Mouse (Mus musculus) leukemia stem cell, adult 10-12 weeks (primary cell): ENCODE results near the gene Abcc10. TPM values are rescaled to one million over a fixed set of nuclear protein-coding genes. Genes with fewer than 3 reads are reported as not detected.

Experiments used
- polyA plus RNA-seq: library from polyadenylated mRNA; stranded (reverse); fragments of >175 nt; gene quantifications from 2 replicates; pipeline ENCODE4 v1.2.3, GENCODE M21; 2012; ENCODE audit warnings: low replicate concordance

Gene Abcc10
- 14.2 and 18.7 TPM in 2 replicates for polyA plus RNA-seq

GRCm38 (mm10) chr17:46327906-46328534 lies at the start of gene Abcc10:
Gene Abcc10 (minus strand): TSS chr17:46328352.

GRCm38 (mm10) chr17:46297364-46298219 lies 30.6 kb downstream of the Abcc10 start, which contains the start of gene Dlk2:
Gene Dlk2 (plus strand): TSS chr17:46297421.

GRCm38 (mm10) chr17:46282483-46283123 lies 45.5 kb downstream of the Abcc10 start, which contains the start of gene Tjap1:
Gene Tjap1 (minus strand): TSS chr17:46283026.

GRCm38 (mm10) chr17:46253452-46254084 lies 74.6 kb downstream of the Abcc10 start, which contains the start of gene Lrrc73:
Gene Lrrc73 (plus strand): TSS chr17:46253531.

Other genes starting within 250 kb of the Abcc10 start
- 48.8 and 49.1 TPM in 2 replicates for gene Mrps18a, start 217.4 kb downstream of the Abcc10 start, polyA plus RNA-seq
- gene Rsph9, start 184.1 kb downstream of the Abcc10 start, polyA plus RNA-seq, result 0.25 TPM in 1 of 2 replicates, not detected in the other
- 1.9 and 8.2 TPM in 2 replicates for gene Mad2l1bp, start 174.8 kb downstream of the Abcc10 start, polyA plus RNA-seq
- 96.1 and 260 TPM in 2 replicates for gene Gtpbp2, start 167.3 kb downstream of the Abcc10 start, polyA plus RNA-seq
- 0.54 and 4.1 TPM in 2 replicates for gene Polh, start 125.7 kb downstream of the Abcc10 start, polyA plus RNA-seq
- 3.6 and 7.9 TPM in 2 replicates for gene Xpo5, start 125.6 kb downstream of the Abcc10 start, polyA plus RNA-seq
- gene Polr1c, start 80.3 kb downstream of the Abcc10 start, polyA plus RNA-seq, result 10.7 and 15.0 TPM in 2 replicates
- 130 and 184 TPM in 2 replicates for gene Yipf3, start 80.3 kb downstream of the Abcc10 start, polyA plus RNA-seq
- 1.2 and 2.7 TPM in 2 replicates for gene Lrrc73, start 74.8 kb downstream of the Abcc10 start, polyA plus RNA-seq
- 75.3 and 89.6 TPM in 2 replicates for gene Tjap1, start 45.3 kb downstream of the Abcc10 start, polyA plus RNA-seq
- gene Dlk2, start 30.9 kb downstream of the Abcc10 start, polyA plus RNA-seq, result 0.17 TPM in 1 of 2 replicates, not detected in the other
- 7.3 and 10.6 TPM in 2 replicates for gene Zfp318, start 55.4 kb upstream of the Abcc10 start, polyA plus RNA-seq
- gene Crip3, start 100.6 kb upstream of the Abcc10 start, polyA plus RNA-seq, result 1.0 TPM in 1 of 2 replicates, not detected in the other
- not detected in 2 replicates for gene Slc22a7, start 110.1 kb upstream of the Abcc10 start, polyA plus RNA-seq
- gene Ttbk1, start 159.3 kb upstream of the Abcc10 start, polyA plus RNA-seq, result 0.54 and 1.0 TPM in 2 replicates
- 16.0 and 16.9 TPM in 2 replicates for gene Dnph1, start 168.4 kb upstream of the Abcc10 start, polyA plus RNA-seq
- gene Cul9, start 218.0 kb upstream of the Abcc10 start, polyA plus RNA-seq, result 2.6 and 4.9 TPM in 2 replicates
- gene Srf, start 227.8 kb upstream of the Abcc10 start, polyA plus RNA-seq, result 172 and 177 TPM in 2 replicates